Mouse (Mus musculus): Measurements from ENCODE around the gene Bag1.
"Not testable (repeated sequence)": the region's sequence is repeated elsewhere in the genome, so short reads cannot be mapped to it uniquely, and the experiment has no call there.

Gene Bag1

GRCm38 (mm10) chr4:40934369-40934768, 13.7 kb downstream of the Bag1 start:
- DNase-seq = not testable (repeated sequence)

- DNase-seq = no peak
These were observed 14.4 kb downstream of the Bag1 start for GRCm38 (mm10) chr4:40933694-40934093.

GRCm38 (mm10) chr4:40929046-40929445, 19.0 kb downstream of the Bag1 start:
- peak in 1 of 2 experiments; percentile 53 for DNase-seq

- DNase-seq = no peak
These were observed 22.5 kb downstream of the Bag1 start for GRCm38 (mm10) chr4:40925568-40925967.

GRCm38 (mm10) chr4:40923087-40923651, 24.9 kb downstream of the Bag1 start:
- peak; percentile 33 to 40 for DNase-seq

- DNase-seq = no peak
These were observed 26.8 kb downstream of the Bag1 start for GRCm38 (mm10) chr4:40921288-40921687.

- no peak for DNase-seq
These were observed 27.5 kb downstream of the Bag1 start for GRCm38 (mm10) chr4:40920576-40920975.

GRCm38 (mm10) chr4:40919785-40920184, 28.3 kb downstream of the Bag1 start, which contains the start of gene Spink4:
Spink4 (plus strand) TSS chr4:40920052.
- DNase-seq = peak in 1 of 2 experiments; percentile 44

GRCm38 (mm10) chr4:40916592-40917155, 31.4 kb downstream of the Bag1 start:
- DNase-seq = peak; percentile 24 to 63

GRCm38 (mm10) chr4:40915947-40916346, 32.1 kb downstream of the Bag1 start:
- DNase-seq = no peak

- DNase-seq = peak in 1 of 2 experiments; percentile 29
These were observed 33.7 kb downstream of the Bag1 start for GRCm38 (mm10) chr4:40914287-40914867.

GRCm38 (mm10) chr4:40908261-40908969, 39.7 kb downstream of the Bag1 start:
- peak; percentile 82 to 84 for DNase-seq

- DNase-seq = peak; percentile 24 to 34
These were observed 41.8 kb downstream of the Bag1 start for GRCm38 (mm10) chr4:40906298-40906697.

- DNase-seq = no peak
These were observed 47.5 kb downstream of the Bag1 start for GRCm38 (mm10) chr4:40900612-40901011.

- DNase-seq = no peak
These were observed 48.0 kb downstream of the Bag1 start for GRCm38 (mm10) chr4:40900071-40900470.

GRCm38 (mm10) chr4:40899264-40899663, 48.8 kb downstream of the Bag1 start:
- no peak for DNase-seq

- DNase-seq = no peak
These were observed 49.5 kb downstream of the Bag1 start for GRCm38 (mm10) chr4:40898476-40899044.

GRCm38 (mm10) chr4:40895646-40896045, 52.4 kb downstream of the Bag1 start:
- no peak for DNase-seq

GRCm38 (mm10) chr4:40895118-40895517, 53.0 kb downstream of the Bag1 start:
- no peak for DNase-seq

- DNase-seq = no peak
These were observed 56.9 kb downstream of the Bag1 start for GRCm38 (mm10) chr4:40891206-40891605.

GRCm38 (mm10) chr4:40889983-40890382, 58.1 kb downstream of the Bag1 start:
- no peak for DNase-seq

- DNase-seq = no peak
These were observed 58.8 kb downstream of the Bag1 start for GRCm38 (mm10) chr4:40889252-40889651.

- DNase-seq = no peak
These were observed 59.3 kb downstream of the Bag1 start for GRCm38 (mm10) chr4:40888839-40889238.
